Mouse (Mus musculus) heart, embryonic 13.5 days (tissue): ENCODE measurements around the gene Pax1. TPM values are rescaled to one million over a fixed set of nuclear protein-coding genes. Genes with fewer than 3 reads are reported as not detected.
A peak's percentile ranks its signal among the peaks of the same experiment; 100 is the strongest.

Source experiments
- ATAC-seq: fragments of 200-750 bp; cut with Nextera tagmentation; 2 replicates; pipeline ENCODE4 v1.8.0; 2017; ENCODE audit warnings: moderate TSS enrichment; ENCODE audit not compliant: insufficient number of reproducible peaks, low FRiP score, low TSS enrichment; ENCODE audit errors: extremely low read depth
- H3K27ac ChIP-seq: fragments of 300-500 bp; sonication (generic); replicated peaks from 2 replicates; pipeline ENCODE4 v1.5.1; 2015; ENCODE audit warnings: moderate library complexity, mild to moderate bottlenecking, inconsistent platforms
- H3K27me3 ChIP-seq: fragments of 300-500 bp; sonication (generic); replicated peaks from 2 replicates; pipeline ENCODE4 v1.6.1; 2015; ENCODE audit warnings: mild to moderate bottlenecking, inconsistent platforms
- H3K36me3 ChIP-seq: fragments of 300-500 bp; sonication (generic); 2 replicates; pipeline ENCODE4 v1.6.1; 2015; ENCODE audit warnings: mild to moderate bottlenecking, inconsistent platforms
- H3K4me1 ChIP-seq: fragments of 300-500 bp; sonication (generic); 2 replicates; pipeline ENCODE4 v1.6.1; 2015; ENCODE audit warnings: inconsistent platforms
- H3K4me2 ChIP-seq: fragments of 300-500 bp; sonication (generic); 2 replicates; pipeline ENCODE4 v1.6.1; 2015; ENCODE audit warnings: inconsistent platforms, mild to moderate bottlenecking, moderate library complexity
- H3K4me3 ChIP-seq: fragments of 300-500 bp; sonication (generic); 2 replicates; pipeline ENCODE4 v1.5.1; 2015; ENCODE audit warnings: moderate library complexity, mild to moderate bottlenecking, inconsistent platforms
- H3K9ac ChIP-seq: fragments of 300-500 bp; sonication (generic); 2 replicates; pipeline ENCODE4 v1.6.1; 2015; ENCODE audit warnings: inconsistent platforms, mild to moderate bottlenecking, moderate library complexity
- H3K9me3 ChIP-seq: fragments of 300-500 bp; sonication (generic); 2 replicates; pipeline ENCODE4 v1.6.1; 2016; ENCODE audit warnings: inconsistent platforms
- WGBS: fragments of 180-500 bp; shearing (Covaris S2); methylation state at CpG from one replicate; pipeline ENCODE4 v1.1.7; 2015; ENCODE audit warnings: mixed read lengths; 5-methylcytosine and 5-hydroxymethylcytosine counted together
- polyA plus RNA-seq: library from polyadenylated mRNA; unstranded; fragments of >200 nt; fragmentation: Nextera tagmentation; extraction: Ambion mirVana; gene quantifications from 2 replicates; pipeline ENCODE4 v1.2.1, GENCODE M21; 2015

The Pax1 gene
- polyA plus RNA-seq, 1 experiment from 2014 or later, result 1.4 TPM

DNA sequence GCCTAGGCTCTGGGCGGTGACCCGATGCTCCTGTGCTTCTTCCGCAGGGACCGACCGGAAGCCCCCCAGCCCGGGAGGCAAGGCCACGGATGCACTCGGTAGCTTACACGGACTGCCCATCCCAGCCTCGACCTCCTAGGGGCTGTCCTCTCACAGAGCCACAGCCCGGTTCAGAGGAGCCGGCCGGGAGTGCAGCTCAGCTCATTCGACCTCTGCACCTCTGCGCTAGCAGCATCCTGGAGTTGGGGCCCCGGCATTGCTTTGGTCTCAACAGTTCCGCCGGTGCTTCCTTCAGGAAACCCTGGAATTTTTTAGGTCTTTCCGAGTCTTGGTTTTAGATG, 11.9 kb downstream of the Pax1 start:
- Histone ChIP-seq H3K36me3 (no peaks in the 10 kb centered on the region), H3K27me3 (peaks cover 92% of the 10 kb centered on the region), H3K4me3 (peak overlapping the region; percentile 13; the same call in 1 of the 2 replicates), H3K27ac (no peak overlapping the region), H3K4me2 (0 out of 2 replicates have a peak overlapping the region, but pooled peaks have one; percentile 4), H3K9ac (no peak overlapping the region), H3K4me1 (peaks cover 5% of the 10 kb centered on the region; the same call in 1 of the 2 replicates), H3K9me3 (no peaks in the 10 kb centered on the region)
- 1% methylated on average over 19 of the region's 19 CpGs for WGBS
- ATAC-seq, result no peak

- no peak for ATAC-seq
- no peak overlapping the region for H3K4me2 ChIP-seq
- no peaks in the 10 kb centered on the region for H3K36me3 ChIP-seq
- no peak overlapping the region for H3K4me3 ChIP-seq
- H3K4me1 ChIP-seq, result peaks cover 5% of the 10 kb centered on the region; the same call in 1 of the 2 replicates
- H3K27ac ChIP-seq, result no peak overlapping the region
- H3K27me3 ChIP-seq, result peaks cover 92% of the 10 kb centered on the region
- no peak overlapping the region for H3K9ac ChIP-seq
- 3% methylated on average over 4 of the region's 4 CpGs for WGBS
- H3K9me3 ChIP-seq, result no peaks in the 10 kb centered on the region
Observed at GRCm38 (mm10) chr2:147374245-147374644, 12.5 kb downstream of the Pax1 start.

DNA sequence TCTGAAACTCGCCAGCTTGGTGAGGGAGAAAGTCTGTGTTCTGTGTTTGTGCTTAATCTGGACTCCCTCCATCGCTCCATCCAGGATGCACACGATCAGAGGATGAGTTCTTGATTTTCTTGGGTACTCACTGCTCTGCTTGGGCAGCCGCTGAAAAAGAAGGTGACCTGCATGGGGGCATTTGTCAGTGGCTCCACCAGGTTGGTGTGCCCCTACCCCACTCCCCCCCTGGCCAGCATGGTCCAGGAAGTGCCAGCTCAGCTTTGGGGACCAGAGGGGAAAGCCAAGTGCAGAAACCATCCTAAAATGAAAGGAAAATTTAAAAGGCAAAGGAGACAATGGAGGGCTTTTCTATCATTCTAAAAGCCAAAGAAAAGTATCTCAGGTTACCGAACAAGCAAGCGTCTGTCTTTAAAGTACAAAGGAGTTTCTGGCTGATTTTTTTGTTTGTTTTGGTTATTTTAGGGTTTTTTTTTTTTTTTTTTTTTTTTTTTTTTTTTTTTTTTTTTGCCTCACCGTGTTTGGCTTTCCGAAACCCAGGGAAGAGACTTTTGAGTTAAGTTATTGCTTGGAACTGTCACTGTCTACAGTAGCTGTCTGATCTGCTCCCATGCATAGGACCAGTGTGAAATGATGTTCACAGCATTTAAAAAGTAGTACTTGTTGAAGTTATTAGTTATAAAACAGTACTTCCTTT, 13.4 kb downstream of the Pax1 start:
- H3K4me1 ChIP-seq, result peaks cover 5% of the 10 kb centered on the region; the same call in 1 of the 2 replicates
- ATAC-seq, result no peak
- H3K9me3 ChIP-seq, result no peaks in the 10 kb centered on the region
- 7% methylated on average over 8 of the region's 8 CpGs for WGBS
- no peak overlapping the region for H3K4me2 ChIP-seq
- no peak overlapping the region for H3K4me3 ChIP-seq
- H3K36me3 ChIP-seq, result no peaks in the 10 kb centered on the region
- peaks cover 84% of the 10 kb centered on the region for H3K27me3 ChIP-seq
- no peak overlapping the region for H3K9ac ChIP-seq
- H3K27ac ChIP-seq, result no peak overlapping the region

DNA sequence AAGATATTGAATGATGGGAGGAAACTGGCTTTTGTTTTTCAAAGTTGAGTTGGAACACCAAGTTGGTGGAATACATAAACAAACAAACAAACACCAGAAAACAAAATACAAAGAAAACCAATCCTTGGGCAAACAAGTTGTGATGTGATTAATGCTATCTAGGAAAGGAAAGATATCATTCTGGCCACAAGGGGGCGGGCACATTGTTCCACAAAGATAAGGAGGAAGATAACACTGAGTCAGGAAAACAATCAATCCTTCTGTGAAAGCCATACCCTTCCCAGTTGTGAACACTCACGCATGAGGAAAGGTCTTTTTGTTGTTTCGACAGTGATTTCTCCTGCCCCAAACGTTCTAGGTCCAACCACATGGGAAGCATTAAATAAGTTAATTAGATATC, 17.2 kb downstream of the Pax1 start:
- no peak overlapping the region for H3K4me2 ChIP-seq
- no peaks in the 10 kb centered on the region for H3K9me3 ChIP-seq
- H3K27me3 ChIP-seq, result peaks cover 60% of the 10 kb centered on the region
- no peaks in the 10 kb centered on the region for H3K36me3 ChIP-seq
- 14% methylated on average over 4 of the region's 4 CpGs for WGBS
- H3K9ac ChIP-seq, result no peak overlapping the region
- no peak overlapping the region for H3K4me3 ChIP-seq
- H3K4me1 ChIP-seq, result no peaks in the 10 kb centered on the region
- no peak for ATAC-seq
- no peak overlapping the region for H3K27ac ChIP-seq

DNA sequence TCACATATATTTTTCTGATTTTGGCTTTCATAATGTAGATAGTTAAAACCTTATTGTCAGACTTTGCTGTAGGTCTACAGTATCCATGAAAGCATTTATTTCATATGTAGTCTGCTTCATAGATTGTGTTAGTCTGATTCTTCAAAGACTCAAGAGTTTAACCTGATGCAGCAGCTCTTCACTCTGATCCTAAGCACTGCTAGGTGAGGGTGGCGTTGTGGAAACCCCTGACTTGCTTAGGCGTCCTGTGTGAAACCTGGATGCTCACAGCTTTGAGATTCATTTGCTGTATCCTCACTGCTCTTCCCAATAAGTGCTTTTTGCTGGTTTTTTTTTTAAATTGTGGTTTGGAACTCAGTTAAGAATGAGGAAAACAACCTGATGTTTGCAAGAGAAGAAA, 21.6 kb downstream of the Pax1 start:
- Histone ChIP-seq H3K27ac (no peak overlapping the region), H3K9ac (no peak overlapping the region), H3K4me2 (no peak overlapping the region), H3K27me3 (peaks cover 16% of the 10 kb centered on the region), H3K4me1 (no peaks in the 10 kb centered on the region), H3K36me3 (no peaks in the 10 kb centered on the region), H3K9me3 (no peaks in the 10 kb centered on the region), H3K4me3 (no peak overlapping the region)
- 74% methylated on average over 2 of the region's 2 CpGs for WGBS
- ATAC-seq, result no peak

DNA sequence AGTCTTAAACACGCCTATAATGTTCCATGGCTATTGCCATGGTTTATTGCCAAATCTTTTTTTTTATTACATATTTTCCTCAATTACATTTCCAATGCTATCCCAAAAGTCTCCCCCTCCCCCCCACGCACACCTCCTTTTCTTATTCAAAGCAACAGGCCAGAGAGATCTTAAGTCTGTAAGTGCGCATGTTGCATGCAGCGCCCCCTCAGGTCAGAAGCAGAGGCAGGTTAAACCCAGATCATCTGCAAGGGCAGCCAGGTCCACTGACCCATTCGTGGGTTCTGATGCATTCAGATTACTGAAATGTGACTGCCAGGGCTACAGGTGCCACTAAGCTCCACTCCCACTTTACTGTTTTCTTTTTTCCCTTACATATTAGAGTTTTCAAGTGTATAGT, 25.2 kb downstream of the Pax1 start:
- no peak for ATAC-seq
- no peak overlapping the region for H3K27ac ChIP-seq

DNA sequence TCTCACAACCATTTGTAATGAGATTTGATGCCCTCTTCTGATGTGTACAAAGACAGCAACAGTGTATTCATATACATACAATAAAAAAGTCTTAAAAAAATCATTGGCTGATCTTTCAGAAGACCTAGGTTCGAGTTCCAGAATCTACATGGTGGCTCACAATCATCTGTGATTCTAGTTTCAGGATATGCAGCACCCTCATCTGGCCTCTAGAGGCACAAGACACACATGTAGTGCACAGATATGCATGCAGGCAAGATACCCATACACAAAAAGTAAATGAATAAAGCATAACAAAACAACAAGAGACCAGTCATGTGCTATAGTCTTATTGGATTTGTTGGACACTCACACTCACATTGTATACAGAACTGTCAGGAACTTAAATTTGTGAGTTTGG, 47.6 kb downstream of the Pax1 start:
- 62% methylated on average over 1 of the region's 1 CpGs for WGBS
- Histone ChIP-seq H3K9ac (no peak overlapping the region), H3K4me2 (no peak overlapping the region), H3K27me3 (no peaks in the 10 kb centered on the region), H3K4me1 (no peaks in the 10 kb centered on the region), H3K27ac (no peak overlapping the region), H3K4me3 (no peak overlapping the region), H3K36me3 (no peaks in the 10 kb centered on the region), H3K9me3 (no peaks in the 10 kb centered on the region)
- no peak for ATAC-seq

More for the DNA sequence above, 25.2 kb downstream of the Pax1 start:
- H3K36me3 ChIP-seq, result no peaks in the 10 kb centered on the region
- no peaks in the 10 kb centered on the region for H3K4me1 ChIP-seq
- H3K4me3 ChIP-seq, result no peak overlapping the region
- WGBS, result 46% methylated on average over 5 of the region's 5 CpGs
- H3K9ac ChIP-seq, result no peak overlapping the region
- 0 out of 2 replicates have a peak, but pooled peaks cover 1% of the 10 kb centered on the region for H3K27me3 ChIP-seq
- no peaks in the 10 kb centered on the region for H3K9me3 ChIP-seq
- H3K4me2 ChIP-seq, result no peak overlapping the region

DNA sequence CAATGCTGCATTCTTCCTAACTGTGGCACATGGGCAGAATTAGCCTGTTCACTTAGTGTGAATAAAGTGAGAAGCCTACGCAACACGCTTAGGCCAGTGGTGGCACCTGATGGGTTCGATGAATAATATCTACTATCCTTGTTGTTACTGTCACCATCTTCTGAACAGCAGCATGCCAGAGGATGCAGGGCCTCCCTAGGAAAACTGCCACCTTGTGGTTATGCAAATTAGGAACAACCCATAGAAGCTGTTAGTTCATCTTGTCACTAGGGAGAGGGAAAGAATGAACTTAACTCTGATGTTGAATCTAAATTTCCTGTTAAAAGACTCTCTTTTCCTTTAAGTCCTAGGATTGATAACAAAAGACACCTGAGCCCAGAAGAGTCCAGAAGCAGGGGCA, 53.3 kb downstream of the Pax1 start:
- Histone ChIP-seq H3K4me3 (no peak overlapping the region), H3K9ac (no peak overlapping the region), H3K27ac (no peak overlapping the region), H3K27me3 (no peaks in the 10 kb centered on the region), H3K9me3 (no peaks in the 10 kb centered on the region), H3K4me1 (no peaks in the 10 kb centered on the region), H3K36me3 (no peaks in the 10 kb centered on the region), H3K4me2 (no peak overlapping the region)
- WGBS, result 83% methylated on average over 3 of the region's 3 CpGs
- no peak for ATAC-seq

- no peak for ATAC-seq
- Histone ChIP-seq H3K4me2 (no peak overlapping the region), H3K36me3 (no peaks in the 10 kb centered on the region), H3K4me1 (no peaks in the 10 kb centered on the region), H3K9ac (no peak overlapping the region), H3K27me3 (no peaks in the 10 kb centered on the region), H3K4me3 (no peak overlapping the region), H3K9me3 (no peaks in the 10 kb centered on the region), H3K27ac (no peak overlapping the region)
- WGBS, result 60% methylated on average over 10 of the region's 10 CpGs
Observed at GRCm38 (mm10) chr2:147424582-147425255, 63.0 kb downstream of the Pax1 start.

DNA sequence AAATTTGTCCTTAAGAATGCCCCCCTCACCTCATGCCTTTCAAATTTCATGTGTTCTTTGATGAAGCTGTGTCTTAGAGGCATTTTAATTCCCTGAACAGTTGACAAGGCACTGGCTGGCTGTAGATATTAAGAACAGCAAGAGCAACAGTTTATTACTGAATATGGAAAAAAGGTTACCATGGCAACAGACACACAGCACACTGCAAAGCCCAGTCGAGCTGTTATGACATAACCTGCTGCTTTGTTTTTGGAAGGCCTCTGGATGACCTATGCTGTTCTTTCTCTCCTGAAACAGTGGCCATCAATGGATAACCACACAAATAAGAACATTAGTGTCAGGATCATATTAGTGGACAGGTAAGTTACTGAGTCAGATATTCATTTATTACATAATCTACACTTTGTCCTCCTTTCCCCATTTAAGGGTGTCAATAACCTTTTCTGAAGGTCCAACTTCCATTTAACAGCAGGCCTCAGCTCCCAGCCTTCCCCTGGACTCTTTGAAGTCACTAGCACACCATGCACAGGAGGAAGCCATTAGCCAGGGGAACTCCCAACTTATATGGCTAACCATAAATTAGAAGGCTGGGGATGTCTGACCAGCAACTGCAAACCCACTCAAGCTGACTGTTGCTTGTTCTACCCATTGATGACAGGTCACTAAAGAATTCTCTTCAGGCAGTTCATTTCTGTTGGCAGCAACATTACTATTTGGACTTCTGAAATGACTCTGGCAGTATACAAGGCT, 68.1 kb downstream of the Pax1 start:
- H3K4me3 ChIP-seq, result no peak overlapping the region
- H3K4me1 ChIP-seq, result peaks cover 5% of the 10 kb centered on the region; the same call in 1 of the 2 replicates
- H3K27ac ChIP-seq, result no peak overlapping the region
- no peaks in the 10 kb centered on the region for H3K9me3 ChIP-seq
- no peak overlapping the region for H3K4me2 ChIP-seq
- no peaks in the 10 kb centered on the region for H3K36me3 ChIP-seq
- H3K27me3 ChIP-seq, result no peaks in the 10 kb centered on the region
- H3K9ac ChIP-seq, result no peak overlapping the region
- 38% methylated on average over 1 of the region's 1 CpGs for WGBS
- ATAC-seq, result no peak

GRCm38 (mm10) chr2:147433120-147433519, 71.4 kb downstream of the Pax1 start:
- Histone ChIP-seq H3K4me1 (peaks cover 5% of the 10 kb centered on the region; the same call in 1 of the 2 replicates), H3K9ac (no peak overlapping the region), H3K9me3 (no peaks in the 10 kb centered on the region), H3K4me3 (no peak overlapping the region), H3K36me3 (no peaks in the 10 kb centered on the region), H3K4me2 (no peak overlapping the region), H3K27ac (no peak overlapping the region), H3K27me3 (no peaks in the 10 kb centered on the region)
- ATAC-seq, result no peak
- 25% methylated on average over 5 of the region's 5 CpGs for WGBS
